Mouse (Mus musculus) CH12.LX (cell line): ENCODE measurements at regions not wholly inside any gene's neighbourhood (a gene's known extent, or its start where the extent isn't known, plus 50 kb on each side); places are given as distances from the start of the nearest gene placed in this dataset.

Experiments used
- DNase-seq: peaks from one replicate; pipeline ENCODE4 v3.0.0-alpha.2; 2013; ENCODE audit errors: extremely low read depth
- H3K27ac ChIP-seq: 2 replicates; pipeline ENCODE4 v1.5.1; 2012; ENCODE audit warnings: low read depth, mild to moderate bottlenecking, control low read depth, moderate library complexity; ENCODE audit not compliant: insufficient read depth
- H3K27me3 ChIP-seq: replicated peaks from 2 replicates; pipeline ENCODE3; 2012; ENCODE audit warnings: inconsistent platforms
- H3K36me3 ChIP-seq, 2 experiments: replicated peaks in 1 of 2; 2 replicates each; pipeline versions ENCODE3 to v1.6.1; 2012; ENCODE audit warnings: inconsistent platforms in 1 of 2, low read length in 1 of 2, mild to moderate bottlenecking in 1 of 2, mixed read lengths in 1 of 2, moderate library complexity in 1 of 2; ENCODE audit not compliant: control insufficient read depth in 1 of 2, insufficient read depth in 1 of 2
- H3K4me1 ChIP-seq, 2 experiments: 2 replicates each; pipeline ENCODE4 v1.6.1; 2012; ENCODE audit warnings: inconsistent platforms in 1 of 2, moderate library complexity in 1 of 2; ENCODE audit not compliant: insufficient read depth in 2 of 2, control insufficient read depth in 1 of 2
- H3K4me2 ChIP-seq: 2 replicates; pipeline ENCODE4 v1.6.1; 2012; ENCODE audit warnings: low read depth, mild to moderate bottlenecking, control low read depth; ENCODE audit not compliant: poor library complexity, insufficient read depth, severe bottlenecking
- H3K4me3 ChIP-seq, 3 experiments: fragments of 150-350 bp in 1 of 3; sonication (generic) in 1 of 3; replicated peaks in 1 of 3; 2 replicates each; pipeline versions ENCODE3 to v1.5.1; 2011 to 2012; ENCODE audit warnings: low read depth in 2 of 3, low read length in 2 of 3, mild to moderate bottlenecking in 2 of 3, moderate library complexity in 2 of 3, control low read depth in 1 of 3, improper control_type of control experiment in 1 of 3, inconsistent platforms in 1 of 3, mixed read lengths in 1 of 3; ENCODE audit not compliant: poor library complexity in 1 of 3
- H3K79me2 ChIP-seq: replicated peaks from 2 replicates; pipeline ENCODE4 v1.6.1; 2012; ENCODE audit warnings: mild to moderate bottlenecking, moderate library complexity; ENCODE audit not compliant: control insufficient read depth, poor library complexity, insufficient read depth, severe bottlenecking; ENCODE audit errors: extremely low read depth
- H3K9ac ChIP-seq: 2 replicates; pipeline ENCODE4 v1.6.1; 2012; ENCODE audit warnings: low read depth, mild to moderate bottlenecking, control low read depth, moderate library complexity; ENCODE audit not compliant: insufficient read depth
- H3K9me3 ChIP-seq: replicated peaks from 2 replicates; pipeline ENCODE3; 2012; ENCODE audit warnings: low read length, inconsistent platforms, mixed read lengths
- CHD1 ChIP-seq: IDR thresholded peaks from 2 replicates; pipeline ENCODE4 v1.6.1; 2012; ENCODE audit warnings: low read depth, low read length, improper control_type of control experiment, inconsistent platforms
- E2F4 ChIP-seq: IDR thresholded peaks from 2 replicates; pipeline ENCODE4 v1.6.1; 2011; ENCODE audit warnings: low read depth, low read length, improper control_type of control experiment; ENCODE audit not compliant: insufficient replicate concordance
- ELF1 ChIP-seq: IDR thresholded peaks from 2 replicates; pipeline ENCODE4 v1.6.1; 2014; ENCODE audit warnings: low read depth, mild to moderate bottlenecking, inconsistent platforms, low read length, improper control_type of control experiment
- JUN ChIP-seq: IDR thresholded peaks from 2 replicates; pipeline ENCODE4 v1.6.1; 2011; ENCODE audit warnings: low read depth, mild to moderate bottlenecking, low read length, improper control_type of control experiment, moderate library complexity; ENCODE audit not compliant: insufficient read depth
- JUND ChIP-seq: conservative IDR thresholded peaks from 2 replicates; pipeline ENCODE4 v1.6.1; 2011; ENCODE audit warnings: low read depth, low read length, improper control_type of control experiment
- KAT2A ChIP-seq: IDR thresholded peaks from 2 replicates; pipeline ENCODE4 v1.6.1; 2012; ENCODE audit warnings: low read length, improper control_type of control experiment, inconsistent platforms; ENCODE audit not compliant: insufficient replicate concordance
- MAFK ChIP-seq: IDR thresholded peaks from 2 replicates; pipeline ENCODE4 v1.6.1; 2011; ENCODE audit warnings: low read length, improper control_type of control experiment; ENCODE audit not compliant: insufficient replicate concordance
- MAZ ChIP-seq: IDR thresholded peaks from 2 replicates; pipeline ENCODE4 v1.6.1; 2012; ENCODE audit warnings: low read depth, mild to moderate bottlenecking, inconsistent platforms, low read length, improper control_type of control experiment, moderate library complexity
- MEF2A ChIP-seq: IDR thresholded peaks from 2 replicates; pipeline ENCODE4 v1.6.1; 2014; ENCODE audit warnings: low read depth, mild to moderate bottlenecking, inconsistent platforms, low read length, improper control_type of control experiment, borderline replicate concordance
- MXI1 ChIP-seq: IDR thresholded peaks from 2 replicates; pipeline ENCODE4 v1.6.1; 2011; ENCODE audit warnings: mild to moderate bottlenecking, low read depth, low read length, improper control_type of control experiment
- MYC ChIP-seq: IDR thresholded peaks from 2 replicates; pipeline ENCODE4 v1.6.1; 2011; ENCODE audit warnings: low read depth, mild to moderate bottlenecking, improper control_type of control experiment, low read length
- NELFE ChIP-seq: IDR thresholded peaks from 2 replicates; pipeline ENCODE4 v1.6.1; 2011; ENCODE audit warnings: low read depth, low read length, improper control_type of control experiment
- NRF1 ChIP-seq: IDR thresholded peaks from 2 replicates; pipeline ENCODE4 v1.6.1; 2014; ENCODE audit warnings: low read depth, mild to moderate bottlenecking, inconsistent platforms, low read length, improper control_type of control experiment, moderate library complexity
- POLR2A ChIP-seq: IDR thresholded peaks from 2 replicates; pipeline ENCODE4 v1.6.1; 2011; ENCODE audit warnings: low read depth, mild to moderate bottlenecking, improper control_type of control experiment, low read length
- POLR2AphosphoS2 ChIP-seq: IDR thresholded peaks from 2 replicates; pipeline ENCODE4 v1.6.1; 2011; ENCODE audit warnings: low read depth, low read length, improper control_type of control experiment
- TBP ChIP-seq: conservative IDR thresholded peaks from 2 replicates; pipeline ENCODE4 v1.6.1; 2011; ENCODE audit warnings: low read depth, low read length, improper control_type of control experiment
- UBTF ChIP-seq: IDR thresholded peaks from 2 replicates; pipeline ENCODE4 v1.6.1; 2012; ENCODE audit warnings: low read depth, mild to moderate bottlenecking, inconsistent platforms, low read length, improper control_type of control experiment, moderate library complexity
- USF1 ChIP-seq: IDR thresholded peaks from 2 replicates; pipeline ENCODE4 v1.6.1; 2014; ENCODE audit warnings: low read depth, mild to moderate bottlenecking, inconsistent platforms, low read length, improper control_type of control experiment
- USF2 ChIP-seq: conservative IDR thresholded peaks from 2 replicates; pipeline ENCODE4 v1.6.1; 2011; ENCODE audit warnings: low read depth, low read length, improper control_type of control experiment
- ZKSCAN1 ChIP-seq: IDR thresholded peaks from 2 replicates; pipeline ENCODE4 v1.6.1; 2012; ENCODE audit warnings: low read depth, inconsistent platforms, low read length, improper control_type of control experiment, borderline replicate concordance
- dilution Hi-C: fragments of 300-500 bp; cut with MboI; formaldehyde crosslinking; loops from 2 replicates; pipeline ENCODE4 v1.14.3; 2020; ENCODE audit warnings: low sequenced_read_pairs; ENCODE audit not compliant: extremely low pct_unique_long_range_greater_than_20kb, extremely low pct_ligation_motif_present
- in situ Hi-C: fragments of 300-500 bp; cut with MboI; formaldehyde crosslinking; loops from 3 replicates; pipeline ENCODE4 v1.14.3; 2019; ENCODE audit warnings: low sequenced_read_pairs, low pct_ligation_motif_present, low pct_unique_long_range_greater_than_20kb, mixed read lengths

- Histone ChIP-seq H3K4me2 (no peak overlapping the region), H3K36me3 (no peaks in the 10 kb centered on the region), H3K4me3 (no peak overlapping the region), H3K9ac (no peak overlapping the region), H3K79me2 (no peaks in the 10 kb centered on the region)
- dilution Hi-C loops (no loop called here), in situ Hi-C loops (no loop called here)
- DNase-seq, result no peak
- TF ChIP-seq ZKSCAN1 (no peak), POLR2A (no peak), E2F4 (no peak)
- TF ChIP-seq, all 38 proteins: peak for 0
- Histone ChIP-seq H3K27ac (no peak overlapping the region), H3K4me1 (no peaks in the 10 kb centered on the region), H3K9me3 (no peaks in the 10 kb centered on the region), H3K27me3 (no peaks in the 10 kb centered on the region)
These were observed 426.8 kb upstream of the 2610001J05Rik start for GRCm38 (mm10) chr6:14298167-14298566.

DNA sequence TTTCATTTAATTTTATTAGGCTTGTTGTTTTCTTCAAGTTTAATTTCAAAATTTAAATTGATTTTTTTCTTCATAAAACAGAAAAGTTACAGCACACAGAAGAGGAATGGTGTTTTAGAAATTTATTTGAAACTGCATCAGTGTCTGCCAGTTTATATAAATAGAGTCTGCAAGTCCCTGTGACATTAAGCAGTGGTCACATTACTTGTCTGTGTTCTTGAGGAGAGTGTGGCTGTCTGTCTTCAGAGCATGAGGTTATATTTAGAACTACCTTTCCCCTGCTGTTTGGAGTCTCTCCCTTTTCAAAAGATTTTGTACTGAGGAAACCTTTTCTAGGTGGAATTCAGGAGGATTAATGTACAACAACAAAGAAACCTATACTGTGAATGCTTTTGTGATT lies 426.1 kb upstream of the 2610001J05Rik start:
- Histone ChIP-seq H3K9ac (no peak overlapping the region), H3K4me1 (no peaks in the 10 kb centered on the region), H3K27me3 (no peaks in the 10 kb centered on the region), H3K27ac (no peak overlapping the region), H3K9me3 (no peaks in the 10 kb centered on the region), H3K4me2 (no peak overlapping the region), H3K36me3 (no peaks in the 10 kb centered on the region), H3K4me3 (no peak overlapping the region), H3K79me2 (no peaks in the 10 kb centered on the region)
- DNase-seq, result no peak
- in situ Hi-C loops (no loop called here), dilution Hi-C loops (no loop called here)
- TF ChIP-seq CHD1, result no peak
- no peak for TF ChIP-seq TBP
- TF ChIP-seq MAZ, result no peak
- TF ChIP-seq USF2, result no peak
- TF ChIP-seq JUND, result no peak
- TF ChIP-seq MAFK, result no peak
- TF ChIP-seq NRF1, result no peak
- no peak for TF ChIP-seq POLR2AphosphoS2
- no peak for TF ChIP-seq MYC
- TF ChIP-seq JUN, result no peak
- no peak for TF ChIP-seq KAT2A
- no peak for TF ChIP-seq NELFE
- no peak for TF ChIP-seq ELF1
- no peak for TF ChIP-seq MEF2A
- TF ChIP-seq USF1, result no peak
- no peak for TF ChIP-seq MXI1
- no peak for TF ChIP-seq UBTF
